Mouse (Mus musculus) brain, embryonic 14.5 days (tissue): Measurements from ENCODE around the gene Klhdc10.
A peak's percentile ranks its signal among the peaks of the same experiment; 100 is the strongest.

Source experiments
- CTCF ChIP-seq: fragments of 200-500 bp; IDR thresholded peaks from 2 replicates; pipeline ENCODE4 v1.5.1; 2012; ENCODE audit warnings: inconsistent platforms, mild to moderate bottlenecking, moderate library complexity, borderline replicate concordance; ENCODE audit not compliant: insufficient read depth, insufficient read length; ENCODE audit errors: extremely low read depth
- POLR2A ChIP-seq: fragments of 200-500 bp; IDR thresholded peaks from 2 replicates; pipeline ENCODE4 v1.6.1; 2012; ENCODE audit warnings: mild to moderate bottlenecking, inconsistent platforms, borderline replicate concordance; ENCODE audit not compliant: poor library complexity, insufficient read depth, insufficient read length, severe bottlenecking; ENCODE audit errors: extremely low read depth

DNA sequence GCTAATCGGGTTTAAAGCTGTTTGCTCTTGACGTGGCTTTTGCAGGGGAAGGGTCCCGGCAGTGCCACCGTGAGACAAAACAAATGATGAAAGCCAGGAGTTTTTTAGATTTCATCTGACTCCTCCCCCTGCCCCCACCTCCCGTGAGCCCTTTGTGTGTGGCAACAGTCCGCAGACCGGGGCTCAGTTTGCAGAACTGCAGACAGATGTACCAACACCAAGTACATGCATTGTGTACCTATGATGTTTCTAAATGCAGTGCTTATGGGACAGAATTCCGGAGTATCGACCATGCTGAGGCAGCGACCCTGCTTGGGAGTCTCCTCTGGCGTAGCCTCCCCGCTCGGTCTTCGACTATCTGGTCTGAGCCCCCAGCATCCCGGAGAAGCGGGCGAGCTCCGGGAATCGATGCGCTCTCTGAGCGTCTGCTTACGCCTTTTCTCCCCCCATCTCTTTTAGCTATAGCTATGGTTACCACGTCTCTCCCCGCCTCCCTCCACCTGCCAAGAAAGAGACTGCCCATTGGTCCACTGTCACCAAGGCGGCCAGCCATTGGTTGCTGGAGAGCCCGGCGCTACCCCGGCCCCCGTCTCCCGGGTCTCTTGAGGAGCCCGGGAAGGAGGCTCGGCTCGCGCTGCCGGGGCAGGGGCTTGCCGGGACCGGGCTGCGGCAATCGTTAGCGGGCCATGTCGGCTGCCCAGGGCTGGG lies at the start of gene Klhdc10:
- TF ChIP-seq CTCF, result no peak
- peak; percentile 55 for TF ChIP-seq POLR2A
